Mouse (Mus musculus) c-Kit-positive CD71-negative TER-119-negative erythroid progenitor cells, embryonic 14.5 days (primary cell): ENCODE data around the gene Fam234a.
A peak's percentile ranks its signal among the peaks of the same experiment; 100 is the strongest.
"Not testable (repeated sequence)": the region's sequence is repeated elsewhere in the genome, so short reads cannot be mapped to it uniquely, and the experiment has no call there.

Experiments used
- DNase-seq: peaks from one replicate; pipeline ENCODE4 v3.0.0-alpha.2; 2013; ENCODE audit warnings: low read depth

The Fam234a gene

GRCm38 (mm10) chr17:26244101-26244841, at the start of gene Fam234a:
Fam234a (minus strand) TSS chr17:26244242.
- peak; percentile 91 for DNase-seq

- DNase-seq, result no peak
Observed at GRCm38 (mm10) chr17:26289475-26289874, 45.4 kb upstream of the Fam234a start.

- no peak for DNase-seq
Observed at GRCm38 (mm10) chr17:26286199-26286955, 42.3 kb upstream of the Fam234a start.

DNA sequence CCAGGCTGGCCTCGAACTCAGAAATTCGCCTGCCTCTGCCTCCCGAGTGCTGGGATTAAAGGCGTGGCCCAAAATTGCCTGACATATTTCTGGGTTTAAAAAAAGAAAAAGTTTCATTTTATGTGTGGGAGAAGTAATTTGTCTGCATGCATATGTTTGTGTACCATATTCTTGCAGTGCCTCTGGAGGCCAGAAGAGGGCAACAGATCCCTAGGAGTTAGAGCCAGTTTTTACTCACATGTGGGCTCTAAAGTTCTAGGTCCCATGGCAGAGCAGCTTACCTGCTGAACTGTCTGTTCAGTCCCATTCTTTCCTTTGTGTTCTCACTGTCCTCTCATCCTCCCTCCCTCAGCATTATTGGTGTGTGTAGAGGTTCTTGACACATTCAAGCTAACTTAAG, 32.7 kb upstream of the Fam234a start:
- DNase-seq, result no peak

GRCm38 (mm10) chr17:26275933-26276332, 31.9 kb upstream of the Fam234a start:
- DNase-seq, result no peak

DNA sequence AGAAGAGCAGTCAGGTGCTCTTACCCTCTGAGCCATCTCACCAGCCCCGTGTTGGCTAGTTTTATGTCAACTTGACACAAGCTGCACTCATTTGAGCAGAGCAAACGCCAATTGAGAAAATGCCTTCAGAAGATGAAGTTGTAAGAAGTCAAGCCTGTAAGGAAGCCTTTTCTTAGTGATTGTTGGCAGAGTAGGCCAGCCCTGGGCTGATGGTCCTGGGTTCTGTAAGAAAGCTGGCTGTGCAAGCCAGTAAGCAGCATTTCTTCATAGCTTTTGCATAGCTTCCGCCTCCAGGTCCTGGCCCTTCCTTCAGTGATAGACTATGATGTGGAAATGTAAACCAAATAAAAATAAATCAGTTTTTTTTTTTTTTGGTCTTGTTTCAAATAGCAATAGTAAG, 28.5 kb upstream of the Fam234a start:
- no peak for DNase-seq

DNA sequence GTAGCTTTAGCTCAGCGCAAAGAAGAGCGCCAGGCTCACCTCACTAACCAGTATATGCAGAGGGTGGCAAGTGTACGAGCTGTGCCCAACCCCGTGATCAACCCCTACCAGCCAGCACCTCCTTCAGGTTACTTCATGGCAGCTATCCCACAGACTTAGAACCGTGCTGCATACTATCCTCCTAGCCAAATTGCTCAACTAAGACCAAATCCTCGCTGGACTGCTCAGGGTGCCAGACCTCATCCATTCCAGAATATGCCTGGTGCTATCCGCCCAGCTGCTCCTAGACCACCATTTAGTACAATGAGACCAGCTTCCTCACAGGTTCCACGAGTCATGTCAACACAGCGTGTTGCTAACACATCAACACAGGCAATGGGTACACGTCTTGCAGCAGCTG, 25.5 kb upstream of the Fam234a start:
- not testable (repeated sequence) for DNase-seq

- no peak for DNase-seq
Observed at GRCm38 (mm10) chr17:26268851-26269250, 24.8 kb upstream of the Fam234a start.

- DNase-seq, result no peak
Observed at GRCm38 (mm10) chr17:26262384-26262783, 18.3 kb upstream of the Fam234a start.

- no peak for DNase-seq
Observed at GRCm38 (mm10) chr17:26261826-26262225, 17.8 kb upstream of the Fam234a start.

DNA sequence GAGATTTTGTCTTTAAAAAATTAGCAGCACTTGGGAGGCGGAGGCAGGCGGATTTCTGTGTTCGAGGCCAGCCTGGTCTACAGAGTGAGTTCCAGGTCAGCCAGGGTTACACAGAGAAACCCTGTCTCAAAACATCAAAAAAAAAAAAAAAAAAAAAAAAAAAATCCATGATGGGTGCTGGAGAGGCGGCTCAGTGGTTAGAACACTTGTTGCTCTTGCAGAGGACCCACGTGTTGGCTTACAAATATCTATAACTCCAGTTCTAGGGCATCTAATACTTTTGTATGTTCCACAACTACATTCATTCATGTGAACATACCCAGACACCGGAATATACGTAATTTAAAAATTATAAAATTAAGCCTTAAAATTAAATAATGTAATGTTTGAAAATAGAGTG, 11.3 kb upstream of the Fam234a start:
- no peak for DNase-seq

GRCm38 (mm10) chr17:26253399-26253798, 9.4 kb upstream of the Fam234a start:
- DNase-seq, result no peak

GRCm38 (mm10) chr17:26252539-26253251, 8.7 kb upstream of the Fam234a start, which contains the start of gene Luc7l:
Luc7l (plus strand) TSS chr17:26252896.
- DNase-seq, result peak; percentile 92

DNA sequence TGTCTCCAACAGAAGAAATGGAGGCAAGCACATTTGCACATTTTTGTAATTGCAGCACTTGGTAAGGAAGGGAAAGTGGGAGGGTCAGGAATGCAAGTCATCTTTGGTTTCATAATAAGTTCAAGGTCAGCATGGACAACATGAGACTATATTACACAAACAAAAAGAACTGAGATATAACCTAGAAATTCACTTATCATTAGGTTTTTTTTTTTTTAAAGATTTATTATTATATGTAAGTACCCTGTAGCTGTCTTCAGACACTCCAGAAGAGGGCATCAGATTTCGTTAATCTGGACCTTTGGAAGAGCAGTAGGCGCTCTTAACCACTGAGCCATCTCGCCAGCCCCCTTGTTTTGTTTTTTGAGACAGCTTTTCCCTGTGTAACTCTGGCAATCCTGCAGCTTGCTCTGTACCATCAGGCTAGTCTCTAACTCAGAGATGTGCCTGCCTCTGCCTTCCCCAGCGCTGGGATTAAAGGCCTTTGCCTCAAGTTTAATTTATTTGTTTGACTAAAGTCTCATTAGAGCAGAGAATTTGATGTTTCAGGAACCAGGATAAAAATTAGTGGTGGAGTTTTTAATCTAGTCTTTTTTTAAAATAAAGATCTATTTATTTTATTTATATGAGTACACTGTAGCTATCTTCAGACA, 8.0 kb upstream of the Fam234a start:
- DNase-seq, result no peak

DNA sequence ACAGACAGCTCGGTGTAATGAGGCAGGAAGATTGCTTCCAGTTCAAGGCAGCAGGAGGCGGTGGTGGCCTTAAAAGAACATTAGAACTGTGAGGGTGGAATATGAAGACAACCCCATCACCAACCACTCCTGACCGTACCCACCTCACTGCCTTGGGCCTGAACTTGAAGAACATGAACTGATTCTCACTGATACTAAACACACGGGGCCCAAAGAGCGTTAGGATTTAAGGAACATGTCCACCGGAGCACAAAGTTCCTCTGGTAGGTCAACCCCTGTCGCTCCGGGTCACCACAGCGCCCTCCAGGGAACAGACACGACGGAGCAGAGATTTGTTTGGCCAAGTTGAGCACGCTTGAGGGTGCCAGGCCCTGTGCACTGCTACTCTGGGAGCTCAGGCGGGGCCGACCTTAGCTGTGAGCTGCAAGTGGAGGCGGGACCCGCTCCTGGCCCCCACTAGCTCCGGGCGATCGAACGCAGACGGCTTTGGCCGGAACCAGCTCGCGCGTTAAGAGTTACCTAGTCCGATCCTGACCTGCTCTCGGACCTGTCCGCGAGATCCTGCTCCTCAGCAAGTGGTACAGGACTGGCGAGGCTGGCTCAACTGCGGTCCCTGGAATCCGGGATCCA, 456 bp downstream of the Fam234a start:
- peak; percentile 63 for DNase-seq

DNA sequence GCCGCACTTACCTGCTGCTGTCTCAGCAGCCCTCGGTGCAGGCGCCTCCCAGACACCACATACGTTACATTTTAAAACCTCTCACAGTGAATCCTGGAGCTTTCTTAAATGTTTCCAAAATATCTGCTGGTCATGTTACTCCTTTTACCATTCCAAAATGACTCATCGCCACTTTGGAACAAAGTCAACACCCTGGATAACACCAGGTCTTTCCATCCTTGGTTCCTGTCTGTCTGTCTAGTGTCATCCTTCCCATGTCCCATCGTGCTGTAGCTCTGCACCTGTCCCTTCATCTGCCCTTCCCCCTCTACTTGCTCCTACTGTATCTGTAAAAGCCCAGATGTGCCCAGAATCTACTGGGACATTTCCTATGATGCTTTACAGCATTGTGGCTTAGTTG, 3.1 kb downstream of the Fam234a start:
- no peak for DNase-seq

DNA sequence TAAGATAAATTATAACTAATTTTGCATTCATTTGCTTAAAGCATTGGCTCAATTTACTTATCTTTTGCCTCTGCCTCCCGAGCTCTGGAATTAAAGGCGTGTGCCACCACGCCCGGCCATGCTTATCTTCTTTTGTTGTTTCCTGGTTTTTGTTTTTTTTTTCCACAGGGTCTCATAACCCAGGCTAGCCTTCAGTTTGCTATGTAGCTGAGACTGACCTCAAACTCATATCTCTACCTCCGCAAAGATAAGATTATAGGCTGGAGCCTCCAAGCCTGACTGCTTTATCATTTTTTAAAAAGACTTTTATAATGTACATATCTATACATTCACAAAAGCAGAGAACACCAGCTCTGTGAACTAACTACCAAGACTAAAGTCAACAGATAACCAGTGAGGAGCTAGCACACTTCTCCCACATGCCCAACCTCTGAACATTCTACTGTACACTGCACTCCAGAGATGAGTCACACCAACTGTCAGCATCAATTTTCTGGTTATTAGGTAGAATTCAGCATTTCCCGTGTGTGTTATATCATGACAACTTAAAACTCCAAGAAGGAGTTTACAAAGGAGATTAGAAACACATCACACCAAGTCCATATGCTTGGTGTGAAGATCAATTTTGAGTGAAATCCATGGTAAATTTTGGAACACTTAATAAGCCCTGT, 3.8 kb downstream of the Fam234a start:
- DNase-seq, result no peak

DNA sequence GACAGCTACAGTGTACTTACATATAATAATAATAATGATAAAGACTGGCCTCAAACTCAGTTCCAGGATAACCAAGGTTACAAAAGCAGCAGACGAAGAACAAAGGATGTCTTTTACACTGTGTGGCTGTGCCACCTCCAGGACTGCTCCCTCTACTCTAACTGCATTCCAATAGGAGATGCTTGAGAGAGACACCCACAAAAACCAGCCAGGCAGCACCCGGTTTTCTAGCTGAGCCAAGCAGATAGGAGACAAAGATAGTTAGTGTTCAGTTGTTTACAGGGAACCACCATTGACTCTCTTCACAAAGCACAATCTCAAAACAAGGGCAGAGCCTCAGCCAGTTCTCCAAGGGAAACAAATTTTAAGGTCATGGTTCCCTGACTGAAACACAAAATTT, 4.5 kb downstream of the Fam234a start:
- DNase-seq, result no peak

DNA sequence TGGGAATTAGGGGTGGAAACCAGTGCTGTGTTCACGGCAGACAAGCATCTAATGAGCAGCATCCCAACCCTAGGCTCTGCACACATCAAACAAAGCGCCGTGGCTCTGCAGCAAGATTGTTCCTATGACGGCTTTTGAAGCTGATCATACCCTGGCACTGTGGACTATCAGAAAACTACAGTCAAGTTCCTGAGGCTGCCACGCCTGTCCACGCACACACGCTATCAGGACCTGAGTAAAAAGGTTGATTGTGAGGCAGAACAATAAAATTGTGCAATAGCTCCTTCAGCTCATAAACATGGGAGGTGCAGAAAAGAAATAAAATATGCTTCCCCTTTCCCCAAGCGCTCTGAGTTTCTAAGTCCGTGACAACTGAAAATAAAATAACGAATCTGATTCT, 6.4 kb downstream of the Fam234a start:
- DNase-seq, result no peak

DNA sequence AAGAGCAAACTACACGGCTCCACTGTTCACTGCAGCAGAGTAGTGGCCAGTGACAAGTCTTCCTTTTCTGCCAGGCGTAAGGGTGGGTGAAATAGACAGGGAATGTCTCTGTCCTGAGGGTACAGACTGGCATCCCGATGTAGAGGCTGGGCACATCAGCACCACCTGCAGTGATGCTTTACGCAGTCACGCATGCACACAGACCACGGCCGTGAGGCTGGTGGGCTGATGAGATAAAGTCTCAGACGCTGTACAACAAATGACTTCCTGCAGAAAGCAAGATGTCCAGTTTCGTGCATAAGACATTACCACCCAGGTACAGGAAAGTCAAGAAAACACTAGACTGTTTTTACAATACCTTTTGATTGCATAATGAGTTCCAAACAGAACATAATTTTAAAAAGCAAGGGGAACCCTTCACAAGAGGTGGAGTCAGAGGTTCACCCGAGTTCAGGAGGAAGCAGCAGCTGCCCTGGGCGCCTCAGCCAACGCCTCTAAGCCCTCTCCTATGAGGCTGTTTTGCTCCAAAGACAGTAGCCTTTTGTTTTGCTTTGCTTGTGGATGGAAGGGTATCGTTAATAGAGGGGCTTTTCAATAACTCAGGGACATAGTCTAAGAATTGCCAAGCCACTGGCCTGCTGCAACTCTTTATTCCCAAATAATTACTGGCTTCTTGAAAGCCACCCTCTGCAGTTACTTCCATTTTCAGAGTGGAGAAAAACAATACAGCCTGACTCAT, 8.8 kb downstream of the Fam234a start:
- DNase-seq, result no peak

- no peak for DNase-seq
Observed at GRCm38 (mm10) chr17:26234386-26234785, 9.7 kb downstream of the Fam234a start.
